Mouse (Mus musculus) limb, embryonic 14.5 days (tissue): ENCODE results near the gene Rnaseh2a. TPM values are rescaled to one million over a fixed set of nuclear protein-coding genes. Genes with fewer than 3 reads are reported as not detected.
"Not testable (repeated sequence)": the region's sequence is repeated elsewhere in the genome, so short reads cannot be mapped to it uniquely, and the experiment has no call there.

Experiments
- ATAC-seq: fragments of 200-750 bp; cut with Nextera tagmentation; 2 replicates; pipeline ENCODE4 v1.8.0; 2017; ENCODE audit warnings: low read depth, moderate number of reproducible peaks, moderate TSS enrichment; ENCODE audit not compliant: low FRiP score
- DNase-seq: peaks from one replicate; pipeline ENCODE4 v3.0.0-alpha.2; 2015; ENCODE audit warnings: low spot score
- H3K27ac ChIP-seq: fragments of 300-500 bp; sonication (generic); replicated peaks from 2 replicates; pipeline ENCODE4 v1.5.1; 2014; ENCODE audit warnings: low read depth, mild to moderate bottlenecking, low read length, moderate library complexity, mixed read lengths
- H3K27me3 ChIP-seq: fragments of 300-500 bp; sonication (generic); 2 replicates; pipeline ENCODE4 v1.6.1; 2014; ENCODE audit warnings: low read length, mixed read lengths; ENCODE audit not compliant: control insufficient read depth, insufficient read depth
- H3K36me3 ChIP-seq: fragments of 300-500 bp; sonication (generic); 2 replicates; pipeline ENCODE4 v1.6.1; 2014; ENCODE audit warnings: mild to moderate bottlenecking, low read length, moderate library complexity, mixed read lengths; ENCODE audit not compliant: control insufficient read depth, insufficient read depth
- H3K4me1 ChIP-seq: fragments of 300-500 bp; sonication (generic); 2 replicates; pipeline ENCODE4 v1.6.1; 2014; ENCODE audit warnings: antibody characterized with exemption, low read length, mixed read lengths; ENCODE audit not compliant: control insufficient read depth, insufficient read depth
- H3K4me2 ChIP-seq: fragments of 300-500 bp; sonication (generic); replicated peaks from 2 replicates; pipeline ENCODE4 v1.6.1; 2014; ENCODE audit warnings: low read depth, mild to moderate bottlenecking, low read length, moderate library complexity; ENCODE audit not compliant: severe bottlenecking
- H3K4me3 ChIP-seq: fragments of 300-500 bp; sonication (generic); replicated peaks from 2 replicates; pipeline ENCODE4 v1.5.1; 2014; ENCODE audit warnings: low read length
- H3K9ac ChIP-seq: fragments of 300-500 bp; sonication (generic); 2 replicates; pipeline ENCODE4 v1.6.1; 2014; ENCODE audit warnings: mild to moderate bottlenecking, low read depth, low read length, moderate library complexity; ENCODE audit not compliant: severe bottlenecking
- H3K9me3 ChIP-seq: fragments of 300-500 bp; sonication (generic); 2 replicates; pipeline ENCODE4 v1.6.1; 2016; ENCODE audit warnings: low read length; ENCODE audit not compliant: control insufficient read depth
- POLR2A ChIP-seq: fragments of 200-500 bp; IDR thresholded peaks from 2 replicates; pipeline ENCODE4 v1.8.0; 2012; ENCODE audit warnings: inconsistent platforms, mild to moderate bottlenecking, moderate library complexity, borderline replicate concordance; ENCODE audit not compliant: insufficient read depth, insufficient read length; ENCODE audit errors: extremely low read depth
- WGBS: fragments of 180-500 bp; shearing (Covaris S2); extraction: QIAGEN DNeasy Blood & Tissue Kit; methylation state at CpG from one replicate; pipeline ENCODE4 v1.1.7; 2014; 5-methylcytosine and 5-hydroxymethylcytosine counted together
- polyA plus RNA-seq, 2 experiments: library from polyadenylated mRNA; depleted of rRNA in 1 of 2; stranded (reverse) in 1 of 2; unstranded in 1 of 2; fragments of >200 nt; fragmentation: Nextera tagmentation in 1 of 2; extraction: Ambion mirVana in 1 of 2; gene quantifications; 2 replicates each; pipeline versions ENCODE4 v1.2.1 to v1.2.3; 2012 to 2014

Rnaseh2a gene
- polyA plus RNA-seq, 2 experiments: 60.8 to 90.8 TPM

DNA sequence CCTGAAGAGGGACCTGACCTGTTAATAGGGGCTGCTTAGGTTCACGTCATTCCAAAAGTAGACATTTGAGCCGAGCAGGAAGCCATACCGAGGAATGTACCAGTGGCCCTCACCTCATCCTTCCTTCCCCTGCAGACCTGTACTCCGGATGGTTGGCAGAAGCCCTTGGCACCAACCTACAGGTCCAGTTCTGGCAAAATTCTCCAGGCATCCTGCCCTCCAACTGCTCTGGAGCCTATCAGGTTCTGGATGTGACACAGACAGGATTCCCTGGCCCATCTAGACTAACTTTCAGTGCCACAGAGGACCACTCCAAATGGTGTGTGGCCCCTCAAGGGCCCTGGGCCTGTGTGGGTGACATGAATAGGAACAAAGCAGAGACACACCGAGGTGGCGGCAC, 59.0 kb downstream of the Rnaseh2a start:
- DNase-seq (no peak), ATAC-seq (no peak)
- Histone ChIP-seq H3K9ac (no peak overlapping the region), H3K27ac (no peak overlapping the region), H3K4me3 (no peak overlapping the region), H3K4me1 (peaks cover 9% of the 10 kb centered on the region; the same call in 1 of the 2 replicates), H3K36me3 (no peaks in the 10 kb centered on the region), H3K4me2 (no peak overlapping the region), H3K9me3 (no peaks in the 10 kb centered on the region), H3K27me3 (peaks cover 19% of the 10 kb centered on the region)
- no peak for TF ChIP-seq POLR2A
- 76% methylated on average over 6 of the region's 6 CpGs for WGBS

DNA sequence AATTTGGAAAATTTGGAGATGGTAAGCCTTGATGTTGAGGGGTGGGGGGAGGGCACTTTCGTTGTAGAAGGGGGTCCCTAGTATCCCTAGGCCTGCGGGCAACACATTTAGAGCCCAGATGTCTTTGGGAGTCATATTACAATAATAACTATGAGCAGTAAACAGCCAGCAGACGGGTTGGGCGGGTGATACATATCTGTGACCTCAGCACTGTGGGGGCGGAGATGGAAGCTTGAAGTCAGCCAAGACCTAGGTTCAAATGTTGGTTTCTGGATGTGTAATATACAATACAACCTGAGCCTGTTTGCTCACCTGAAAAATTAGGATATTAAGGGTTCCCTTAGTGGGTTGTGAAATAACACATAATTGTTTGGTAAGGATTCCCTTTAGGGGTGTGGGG, 59.6 kb downstream of the Rnaseh2a start:
- no peak for ATAC-seq
- H3K4me3 ChIP-seq: no peak overlapping the region
- no peak overlapping the region for H3K27ac ChIP-seq
- H3K27me3 ChIP-seq: peaks cover 19% of the 10 kb centered on the region
- DNase-seq: no peak
- 46% methylated on average over 5 of the region's 5 CpGs for WGBS
- no peaks in the 10 kb centered on the region for H3K36me3 ChIP-seq
- no peak for TF ChIP-seq POLR2A
- H3K9me3 ChIP-seq: no peaks in the 10 kb centered on the region
- H3K4me2 ChIP-seq: no peak overlapping the region
- H3K9ac ChIP-seq: no peak overlapping the region
- H3K4me1 ChIP-seq: peaks cover 9% of the 10 kb centered on the region; the same call in 1 of the 2 replicates

DNA sequence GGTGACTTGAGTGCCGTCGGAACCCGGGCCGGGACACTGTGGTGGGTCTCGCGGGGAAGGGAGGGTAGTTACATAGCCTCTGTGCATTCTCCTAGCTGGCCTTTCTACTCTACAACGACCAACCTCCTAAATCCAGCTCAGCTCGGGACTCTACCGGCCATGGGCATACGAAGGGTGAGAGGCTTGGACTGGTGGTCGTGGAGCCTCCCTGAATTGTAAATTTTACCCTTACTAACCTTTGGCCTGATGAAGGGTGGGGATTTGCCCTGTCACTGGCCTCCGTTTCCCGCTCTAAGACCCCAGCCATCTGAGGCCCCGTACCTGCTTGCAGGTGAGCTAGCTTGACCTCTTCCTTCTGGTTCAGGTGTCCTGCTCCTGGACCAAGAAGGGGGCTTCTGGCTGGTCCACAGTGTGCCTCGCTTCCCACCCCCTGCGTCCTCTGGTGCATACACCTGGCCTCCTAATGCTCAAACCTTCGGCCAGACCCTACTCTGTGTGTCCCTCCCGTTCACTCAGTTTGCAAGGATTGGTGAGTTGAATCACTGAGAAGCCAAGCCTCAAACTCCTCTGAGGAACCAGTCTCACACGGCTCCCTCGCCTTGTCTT, 60.3 kb downstream of the Rnaseh2a start:
- peaks cover 19% of the 10 kb centered on the region for H3K27me3 ChIP-seq
- H3K4me3 ChIP-seq: peak overlapping the region; percentile 58
- H3K27ac ChIP-seq: no peak overlapping the region
- no peak for ATAC-seq
- no peaks in the 10 kb centered on the region for H3K9me3 ChIP-seq
- H3K4me2 ChIP-seq: peak overlapping the region; percentile 81
- H3K4me1 ChIP-seq: peaks cover 9% of the 10 kb centered on the region; the same call in 1 of the 2 replicates
- 50% methylated on average over 20 of the region's 20 CpGs for WGBS
- no peaks in the 10 kb centered on the region for H3K36me3 ChIP-seq
- DNase-seq: no peak
- no peak for TF ChIP-seq POLR2A
- H3K9ac ChIP-seq: peak overlapping the region; percentile 71

DNA sequence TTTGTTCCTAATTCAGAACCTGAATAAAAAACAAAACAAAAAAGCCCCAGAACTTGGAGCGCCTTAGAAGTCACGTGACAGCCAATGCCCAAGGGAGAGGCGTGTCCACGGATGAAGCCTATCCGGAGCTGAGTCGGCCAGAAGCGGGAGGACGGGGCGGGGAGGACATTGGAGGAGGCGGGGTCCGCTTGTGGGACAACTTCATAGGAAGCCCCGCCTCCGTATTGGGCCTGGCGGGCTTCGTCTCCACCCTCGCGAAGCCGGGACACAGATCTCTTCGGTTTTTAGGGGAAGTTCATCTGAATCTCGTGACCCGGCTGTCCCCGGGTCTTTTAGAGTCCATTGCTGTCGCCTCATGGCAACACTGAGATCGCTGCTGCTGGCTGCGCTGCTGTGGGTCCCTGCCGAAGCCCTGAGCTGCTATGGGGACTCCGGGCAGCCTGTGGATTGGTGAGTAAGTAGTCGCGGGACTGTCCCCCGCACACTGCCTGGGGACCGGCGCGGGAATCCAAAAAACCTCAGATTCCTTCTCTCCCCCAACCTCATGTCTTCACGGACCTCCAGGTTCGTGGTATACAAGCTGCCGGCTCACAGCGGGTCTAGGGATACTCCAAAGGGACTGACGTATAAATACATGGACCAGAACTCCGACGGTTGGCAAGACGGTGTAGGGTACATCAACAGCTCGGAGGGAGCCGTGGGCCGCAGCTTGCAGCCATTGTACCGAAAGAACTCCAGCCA, 61.0 kb downstream of the Rnaseh2a start, which contains the start of gene Dnase2a:
Gene Dnase2a (plus strand): TSS at position 140 of the 741 bp plus-strand sequence.
- no peak for TF ChIP-seq POLR2A
- Histone ChIP-seq H3K4me3 (peak within 1 kb of the TSS; percentile 58), H3K27me3 (peaks cover 19% of the 10 kb centered on the region), H3K36me3 (no peaks in the 10 kb centered on the region), H3K27ac (no peak within 1 kb of the TSS), H3K9ac (peak within 1 kb of the TSS; percentile 71), H3K4me1 (peaks cover 10% of the 10 kb centered on the region), H3K9me3 (no peaks in the 10 kb centered on the region), H3K4me2 (peak within 1 kb of the TSS; percentile 81)
- 1% methylated on average over 45 of the region's 45 CpGs for WGBS
- peak; percentile 98 for DNase-seq
- peak; percentile 92 for ATAC-seq

DNA sequence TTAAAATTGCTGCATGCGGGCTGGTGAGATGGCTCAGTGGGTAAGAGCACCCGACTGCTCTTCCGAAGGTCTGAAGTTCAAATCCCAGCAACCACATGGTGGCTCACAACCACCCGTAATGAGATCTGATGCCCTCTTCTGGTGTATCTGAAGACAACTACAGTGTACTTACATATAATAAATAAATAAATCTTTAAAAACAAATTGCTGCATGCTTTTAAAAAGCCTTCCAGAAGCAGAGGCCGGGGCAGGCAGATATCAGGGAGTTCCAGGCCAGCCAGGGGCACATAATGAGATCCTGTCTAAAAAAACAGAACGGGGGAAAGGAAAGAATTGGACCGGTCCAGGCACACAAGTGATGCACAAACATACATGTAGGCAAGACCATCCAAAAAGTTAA, 61.6 kb downstream of the Rnaseh2a start:
- DNase-seq, H3K27ac ChIP-seq, H3K9me3 ChIP-seq, H3K36me3 ChIP-seq: not testable (repeated sequence)
- peak overlapping the region; percentile 81 for H3K4me2 ChIP-seq
- H3K27me3 ChIP-seq: peaks cover 17% of the 10 kb centered on the region
- peaks cover 13% of the 10 kb centered on the region for H3K4me1 ChIP-seq
- H3K9ac ChIP-seq: 0 out of 2 replicates have a peak overlapping the region, but pooled peaks have one; percentile 13
- H3K4me3 ChIP-seq: peak overlapping the region; percentile 58
- 28% methylated on average over 6 of the region's 7 CpGs for WGBS
- peak; percentile 11; the same call in 1 of the 2 replicates for ATAC-seq
